Mouse (Mus musculus): ENCODE results near the gene Col13a1. TPM values are rescaled to one million over a fixed set of nuclear protein-coding genes. Genes with fewer than 3 reads are reported as not detected.

Col13a1 gene
- polyA plus RNA-seq, 1 experiment from 2014 or later, result 5.7 TPM

DNA sequence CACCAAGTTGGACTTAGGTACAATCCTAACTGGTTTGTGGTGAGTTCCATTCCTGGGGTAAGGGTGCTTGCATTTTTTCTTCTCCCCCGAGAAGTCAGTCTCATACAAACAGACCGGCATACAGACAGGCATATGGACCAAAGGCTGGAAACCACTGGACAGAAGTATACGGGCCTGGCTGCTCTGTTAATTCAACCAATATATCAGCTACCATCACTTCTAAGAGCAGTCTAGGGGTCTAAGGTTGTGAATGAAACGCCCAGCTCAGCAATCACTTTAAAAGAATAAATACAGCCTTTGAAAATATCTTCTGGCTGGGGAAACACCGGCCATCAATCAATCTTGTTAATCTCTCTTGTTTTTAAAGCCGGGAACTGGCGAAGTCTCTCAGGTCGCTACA is 183.4 kb downstream of the Col13a1 start:
- no peak overlapping the region for H3K9ac ChIP-seq (ENCODE audit: low read depth, low read length)
- 19% methylated on average over 8 of the region's 8 CpGs for WGBS
- H3K4me1 ChIP-seq (replicated peaks; ENCODE audit: control insufficient read depth, insufficient read depth, low read length), result 0 out of 2 replicates have a peak, but pooled peaks cover 4% of the 10 kb centered on the region
- no peak overlapping the region for H3K27ac ChIP-seq (ENCODE audit: low read depth, low read length)
- no peak for TF ChIP-seq CTCF (IDR thresholded peaks at IDR 0.05; ENCODE audit: low read depth)
- no peaks in the 10 kb centered on the region for H3K27me3 ChIP-seq (replicated peaks; ENCODE audit: control insufficient read depth, insufficient read depth, low read length)
- no peak overlapping the region for H3K4me3 ChIP-seq (ENCODE audit: low read depth, low read length)
- no peaks in the 10 kb centered on the region for H3K36me3 ChIP-seq (ENCODE audit: control insufficient read depth, insufficient read depth)
- no peak for ATAC-seq
- no peaks in the 10 kb centered on the region for H3K9me3 ChIP-seq (ENCODE audit: control insufficient read depth)
- no peak overlapping the region for H3K4me2 ChIP-seq (replicated peaks; ENCODE audit: low read depth)

DNA sequence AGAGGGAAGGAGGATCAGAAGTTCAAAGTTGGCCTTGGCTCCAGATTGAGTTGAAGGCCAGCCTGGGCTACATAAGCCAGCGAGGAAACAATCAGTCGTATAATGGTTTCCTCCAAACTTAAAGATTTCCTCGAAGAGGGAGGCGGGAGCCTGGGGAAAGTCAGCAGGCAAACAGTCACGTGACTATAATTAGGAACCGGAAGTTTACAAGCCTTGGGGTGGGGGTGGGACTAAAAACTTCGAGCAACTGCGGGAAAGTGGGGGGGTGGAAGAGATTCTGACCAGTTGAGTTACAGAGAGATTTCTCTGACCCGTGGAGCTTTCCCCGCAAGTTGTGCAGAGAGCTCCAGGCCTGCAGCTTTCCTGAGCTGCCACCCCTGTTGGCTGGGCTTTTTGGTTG is 183.9 kb downstream of the Col13a1 start:
- Histone ChIP-seq H3K4me3 (ENCODE audit: low read depth, low read length) (no peak overlapping the region), H3K9ac (ENCODE audit: low read depth, low read length) (no peak overlapping the region), H3K4me2 (replicated peaks; ENCODE audit: low read depth) (no peak overlapping the region), H3K27ac (ENCODE audit: low read depth, low read length) (no peak overlapping the region), H3K9me3 (ENCODE audit: control insufficient read depth) (no peaks in the 10 kb centered on the region), H3K36me3 (ENCODE audit: control insufficient read depth, insufficient read depth) (no peaks in the 10 kb centered on the region), H3K27me3 (replicated peaks; ENCODE audit: control insufficient read depth, insufficient read depth, low read length) (no peaks in the 10 kb centered on the region), H3K4me1 (replicated peaks; ENCODE audit: control insufficient read depth, insufficient read depth, low read length) (0 out of 2 replicates have a peak, but pooled peaks cover 4% of the 10 kb centered on the region)
- WGBS, result 43% methylated on average over 10 of the region's 10 CpGs
- ATAC-seq, result no peak
- no peak for TF ChIP-seq CTCF (IDR thresholded peaks at IDR 0.05; ENCODE audit: low read depth)

- TF ChIP-seq CTCF (IDR thresholded peaks at IDR 0.05; ENCODE audit: low read depth), result no peak
- H3K9me3 ChIP-seq (ENCODE audit: control insufficient read depth), result no peaks in the 10 kb centered on the region
- no peak for ATAC-seq
Measured at GRCm38 (mm10) chr10:61793015-61793414, 185.9 kb downstream of the Col13a1 start.

DNA sequence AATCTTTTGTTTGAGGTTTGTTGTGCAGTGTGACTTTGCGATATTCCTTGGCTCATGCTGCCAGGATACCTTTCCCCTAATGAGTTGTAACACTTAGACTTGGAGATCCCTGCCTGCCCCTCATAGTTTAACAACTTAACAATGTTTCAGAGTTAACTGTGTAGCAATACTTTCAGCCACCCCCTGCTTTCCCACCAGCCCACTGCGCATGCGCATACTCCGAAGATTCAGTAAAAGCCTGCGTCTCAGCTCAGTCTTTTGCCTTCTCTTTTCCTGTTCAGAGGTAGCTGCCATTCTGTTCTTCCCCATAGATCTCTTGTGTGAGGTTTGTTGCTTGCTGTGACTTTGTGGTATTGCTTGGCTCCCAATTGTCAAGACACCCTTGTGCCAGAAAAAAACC is 190.4 kb downstream of the Col13a1 start:
- H3K4me3 ChIP-seq (ENCODE audit: low read depth, low read length), result no peak overlapping the region
- no peaks in the 10 kb centered on the region for H3K27me3 ChIP-seq (replicated peaks; ENCODE audit: control insufficient read depth, insufficient read depth, low read length)
- no peaks in the 10 kb centered on the region for H3K36me3 ChIP-seq (ENCODE audit: control insufficient read depth, insufficient read depth)
- no peaks in the 10 kb centered on the region for H3K9me3 ChIP-seq (ENCODE audit: control insufficient read depth)
- H3K4me2 ChIP-seq (replicated peaks; ENCODE audit: low read depth), result no peak overlapping the region
- 95% methylated on average over 5 of the region's 5 CpGs for WGBS
- no peak overlapping the region for H3K27ac ChIP-seq (ENCODE audit: low read depth, low read length)
- no peak for ATAC-seq
- no peak overlapping the region for H3K9ac ChIP-seq (ENCODE audit: low read depth, low read length)
- no peaks in the 10 kb centered on the region for H3K4me1 ChIP-seq (replicated peaks; ENCODE audit: control insufficient read depth, insufficient read depth, low read length)
- no peak for TF ChIP-seq CTCF (IDR thresholded peaks at IDR 0.05; ENCODE audit: low read depth)

More at GRCm38 (mm10) chr10:61793015-61793414, 185.9 kb downstream of the Col13a1 start:
- Histone ChIP-seq H3K27me3 (replicated peaks; ENCODE audit: control insufficient read depth, insufficient read depth, low read length) (no peaks in the 10 kb centered on the region), H3K9ac (ENCODE audit: low read depth, low read length) (no peak overlapping the region), H3K27ac (ENCODE audit: low read depth, low read length) (no peak overlapping the region), H3K4me2 (replicated peaks; ENCODE audit: low read depth) (no peak overlapping the region), H3K36me3 (ENCODE audit: control insufficient read depth, insufficient read depth) (no peaks in the 10 kb centered on the region), H3K4me1 (replicated peaks; ENCODE audit: control insufficient read depth, insufficient read depth, low read length) (0 out of 2 replicates have a peak, but pooled peaks cover 4% of the 10 kb centered on the region), H3K4me3 (ENCODE audit: low read depth, low read length) (no peak overlapping the region)
- 61% methylated on average over 8 of the region's 8 CpGs for WGBS

Other genes with a start within 250 kb of the Col13a1 start
- gene H2afy2, start 195.0 kb downstream of the Col13a1 start, polyA plus RNA-seq (2015; fragmentation: Nextera tagmentation; extraction: Ambion mirVana), result 21.3 and 23.1 TPM in 2 replicates
- 1.4 and 1.5 TPM in 2 replicates for gene Neurog3, start 154.0 kb upstream of the Col13a1 start, polyA plus RNA-seq (2015; fragmentation: Nextera tagmentation; extraction: Ambion mirVana)
- gene Fam241b, start 164.8 kb upstream of the Col13a1 start, polyA plus RNA-seq (2015; fragmentation: Nextera tagmentation; extraction: Ambion mirVana), result 46.2 and 47.3 TPM in 2 replicates

Data from intestine, postnatal 0 days (tissue).